Mouse (Mus musculus) G1E (cell line): ENCODE measurements at regions not wholly inside any gene's neighbourhood (a gene's known extent, or its start where the extent isn't known, plus 50 kb on each side); places are given as distances from the start of the nearest gene placed in this dataset.

Experiments used
- CTCF ChIP-seq: IDR thresholded peaks from 2 replicates; pipeline ENCODE4 v1.5.1; 2012; ENCODE audit warnings: low read depth, low read length, inconsistent platforms, mixed read lengths
- GATA1 ChIP-seq: IDR thresholded peaks from 2 replicates; pipeline ENCODE4 v1.6.1; 2012; ENCODE audit warnings: borderline replicate concordance, low read length, inconsistent platforms, mixed read lengths
- GATA2 ChIP-seq: IDR thresholded peaks from 2 replicates; pipeline ENCODE4 v1.6.1; 2012; ENCODE audit warnings: low read depth, low read length, inconsistent platforms, borderline replicate concordance
- POLR2AphosphoS5 ChIP-seq: IDR thresholded peaks from 2 replicates; pipeline ENCODE4 v1.6.1; 2012; ENCODE audit warnings: low read depth, low read length, inconsistent platforms; ENCODE audit not compliant: insufficient replicate concordance
- TAL1 ChIP-seq: conservative IDR thresholded peaks from 2 replicates; pipeline ENCODE4 v1.6.1; 2012; ENCODE audit warnings: low read depth, low read length, inconsistent platforms, mixed read lengths

- no peak for TF ChIP-seq GATA1
- no peak for TF ChIP-seq TAL1
- no peak for TF ChIP-seq CTCF
- no peak for TF ChIP-seq GATA2
- no peak for TF ChIP-seq POLR2AphosphoS5
Measured at GRCm38 (mm10) chr8:116451397-116451796, 53.4 kb upstream of the Dynlrb2 start.
